Mouse (Mus musculus): ENCODE measurements at regions not wholly inside any gene's neighbourhood (a gene's known extent, or its start where the extent isn't known, plus 50 kb on each side); places are given as distances from the start of the nearest gene placed in this dataset.

DNA sequence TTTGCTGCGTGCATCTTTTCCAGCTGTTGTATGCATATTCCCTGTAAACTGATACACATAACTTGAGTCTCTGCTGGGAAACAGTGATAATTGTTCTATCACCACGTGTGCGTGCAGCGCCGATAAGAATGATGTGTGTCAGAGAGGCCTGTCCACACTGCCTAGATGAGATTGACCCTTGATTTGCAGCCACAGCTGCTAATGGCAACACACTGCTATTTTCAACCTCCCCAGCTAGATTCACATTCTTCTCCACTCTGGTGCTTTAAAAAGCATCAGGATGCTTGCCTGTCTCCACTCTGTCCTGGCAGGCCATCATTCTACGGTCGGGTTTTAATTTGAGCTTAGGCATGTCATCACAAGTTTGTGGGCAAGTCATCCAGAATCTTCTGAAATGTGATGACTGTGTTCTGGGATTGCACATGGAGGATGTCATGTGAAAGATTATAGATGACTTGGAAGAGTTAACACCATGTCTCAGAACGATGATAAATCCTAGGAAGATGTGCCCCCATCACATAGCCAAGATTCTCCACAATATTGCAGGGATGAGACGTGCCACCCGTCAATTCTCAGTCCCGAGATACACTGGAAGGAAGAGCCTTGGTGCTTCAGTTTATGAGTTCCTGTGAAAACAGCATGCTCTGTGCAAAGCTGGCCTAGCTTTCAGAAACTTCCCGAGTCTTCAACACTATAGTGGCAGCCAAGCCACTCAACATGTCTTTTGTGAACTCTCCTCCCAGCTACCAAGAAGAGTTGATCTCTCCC lies 123.6 kb upstream of the Nrip1 start:
- TF ChIP-seq POLR2A (IDR thresholded peaks at IDR 0.05; ENCODE audit: borderline replicate concordance, insufficient read depth, low read length) = no peak
- TF ChIP-seq CTCF (IDR thresholded peaks at IDR 0.05; ENCODE audit: borderline replicate concordance, insufficient read depth, low read depth, low read length) = no peak

All from cerebellum, adult 2 months (tissue).